Mouse (Mus musculus): ENCODE data around the gene Lgi4. TPM values are rescaled to one million over a fixed set of nuclear protein-coding genes. Genes with fewer than 3 reads are reported as not detected.

Lgi4 gene
- total RNA-seq, 1 experiment from 2014 or later, result 0.12 TPM

DNA sequence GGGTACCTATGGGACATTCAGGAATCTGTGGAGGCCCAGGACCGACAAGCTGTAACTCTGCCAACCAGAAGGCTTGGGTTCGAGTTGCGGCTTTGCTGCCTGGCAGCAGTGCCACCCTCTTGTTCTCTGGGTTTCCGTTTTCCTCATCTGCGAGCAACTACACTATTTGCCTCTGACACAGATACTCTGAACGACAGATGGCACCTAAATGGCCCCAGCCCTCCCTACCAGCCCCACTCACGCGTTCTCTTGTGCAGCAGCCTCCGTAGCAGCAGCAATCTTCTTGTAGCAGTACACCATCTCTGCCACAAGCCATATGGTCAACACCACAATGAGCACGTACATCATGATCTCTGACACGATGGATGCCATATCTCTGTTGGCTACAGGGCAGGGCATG, 58.3 kb downstream of the Lgi4 start:
- ATAC-seq (ENCODE audit: extremely low read depth, insufficient number of reproducible peaks, low FRiP score, poor library complexity, severe bottlenecking), result no peak

DNA sequence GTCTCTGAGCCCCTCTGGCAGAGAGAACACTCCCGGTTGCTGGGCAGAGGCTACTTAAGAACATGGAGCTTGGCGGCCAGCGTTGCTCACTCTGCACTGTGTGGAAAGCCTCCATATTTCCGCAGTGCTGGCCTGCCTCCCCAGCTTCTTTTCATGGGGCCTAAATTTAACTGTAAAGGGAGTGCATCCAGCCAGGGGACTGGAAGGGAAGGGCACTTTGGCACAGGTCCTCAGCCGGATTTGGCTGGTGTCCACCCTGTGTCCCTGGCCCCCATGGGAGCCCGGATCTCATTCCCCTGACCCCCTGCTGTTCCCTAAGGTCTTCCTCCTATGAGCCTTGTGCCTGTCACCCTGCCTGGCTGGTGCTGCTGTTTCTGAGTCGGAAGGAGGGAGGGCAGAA, 59.3 kb downstream of the Lgi4 start:
- no peak for ATAC-seq (ENCODE audit: extremely low read depth, insufficient number of reproducible peaks, low FRiP score, poor library complexity, severe bottlenecking)

DNA sequence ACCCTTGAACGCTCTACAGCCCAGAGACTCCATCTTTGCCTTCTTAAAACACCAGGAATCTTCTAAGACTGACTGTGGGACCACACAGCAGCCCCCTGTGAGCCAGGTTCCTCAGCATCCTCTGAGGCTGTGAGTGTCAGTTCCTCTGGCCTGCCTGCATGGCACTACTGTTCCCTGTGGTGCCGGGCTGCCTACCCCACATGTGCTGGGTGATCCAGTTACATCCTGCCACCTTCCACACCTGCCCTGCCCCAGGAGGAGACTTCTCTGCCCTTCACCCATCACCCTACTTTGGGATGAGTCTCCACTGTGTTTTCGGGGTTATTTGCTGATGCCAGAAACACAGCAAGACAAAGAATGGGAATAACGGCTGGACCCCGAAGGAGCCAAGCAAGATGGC, 60.4 kb downstream of the Lgi4 start:
- ATAC-seq (ENCODE audit: extremely low read depth, insufficient number of reproducible peaks, low FRiP score, poor library complexity, severe bottlenecking), result no peak

Other genes with a start within 250 kb of the Lgi4 start
- 0.35 and 0.37 TPM in 2 replicates for gene Ffar2, start 235.6 kb upstream of the Lgi4 start, total RNA-seq (2017)
- 0.70 and 0.98 TPM in 2 replicates for gene Ffar3, start 203.2 kb upstream of the Lgi4 start, total RNA-seq (2017)
- 25.6 and 25.8 TPM in 2 replicates for gene Ffar1, start 197.8 kb upstream of the Lgi4 start, total RNA-seq (2017)
- gene Cd22, start 179.0 kb upstream of the Lgi4 start, total RNA-seq (2017), result 493 and 656 TPM in 2 replicates
- 0.49 and 0.70 TPM in 2 replicates for gene Mag, start 144.5 kb upstream of the Lgi4 start, total RNA-seq (2017)
- gene Hamp2, start 134.7 kb upstream of the Lgi4 start, total RNA-seq (2017), result not detected in 2 replicates
- not detected in 2 replicates for gene Hamp, start 115.3 kb upstream of the Lgi4 start, total RNA-seq (2017)
- gene Usf2, start 102.5 kb upstream of the Lgi4 start, total RNA-seq (2017), result 178 and 186 TPM in 2 replicates
- 1.4 and 1.5 TPM in 2 replicates for gene Lsr, start 85.9 kb upstream of the Lgi4 start, total RNA-seq (2017)
- gene Fam187b, start 85.6 kb upstream of the Lgi4 start, total RNA-seq (2017), result 0.86 and 1.4 TPM in 2 replicates
- gene Fxyd5, start 16.9 kb upstream of the Lgi4 start, total RNA-seq (2017), result 1,836 and 1,901 TPM in 2 replicates
- 0.86 and 2.0 TPM in 2 replicates for gene Fxyd7, start 7.9 kb upstream of the Lgi4 start, total RNA-seq (2017)
- not detected in 2 replicates for gene Fxyd1, start 2.1 kb upstream of the Lgi4 start, total RNA-seq (2017)
- not detected in 2 replicates for gene Fxyd3, start 17.4 kb downstream of the Lgi4 start, total RNA-seq (2017)
- 1.2 TPM in 1 of 2 replicates, not detected in the other for gene Hpn, start 55.9 kb downstream of the Lgi4 start, total RNA-seq (2017)
- gene Scn1b, start 67.7 kb downstream of the Lgi4 start, total RNA-seq (2017), result 2.0 TPM in 1 of 2 replicates, not detected in the other
- 187 and 202 TPM in 2 replicates for gene Gramd1a, start 96.6 kb downstream of the Lgi4 start, total RNA-seq (2017)
- not detected in 2 replicates for gene Scgb2b2, start 231.2 kb downstream of the Lgi4 start, total RNA-seq (2017)
- not detected in 2 replicates for gene Scgb1b2, start 232.5 kb downstream of the Lgi4 start, total RNA-seq (2017)